Mouse (Mus musculus) E14TG2a.4 (cell line): ENCODE data around the gene Mink1.

Source experiments
- H3K27me3 ChIP-seq: 2 replicates; pipeline ENCODE4 v1.6.1; 2014; ENCODE audit warnings: low read length, control low read depth; ENCODE audit not compliant: insufficient read depth
- H3K36me3 ChIP-seq: 2 replicates; pipeline ENCODE4 v1.6.1; 2014; ENCODE audit warnings: low read length, control low read depth; ENCODE audit not compliant: insufficient read depth
- H3K4me1 ChIP-seq: replicated peaks from 2 replicates; pipeline ENCODE4 v1.6.1; 2014; ENCODE audit warnings: low read depth, low read length, control low read depth
- H3K4me3 ChIP-seq: replicated peaks from 2 replicates; pipeline ENCODE4 v1.5.1; 2014; ENCODE audit warnings: mild to moderate bottlenecking, low read length
- H3K9me3 ChIP-seq: 2 replicates; pipeline ENCODE4 v1.6.1; 2014; ENCODE audit warnings: low read length, control low read depth
- CTCF ChIP-seq: conservative IDR thresholded peaks from 2 replicates; pipeline ENCODE4 v1.5.1; 2014; ENCODE audit warnings: low read length
- NANOG ChIP-seq: IDR thresholded peaks from 2 replicates; pipeline ENCODE4 v1.6.1; 2014; ENCODE audit warnings: borderline replicate concordance, low read length, mixed read lengths
- POU5F1 ChIP-seq: IDR thresholded peaks from 2 replicates; pipeline ENCODE4 v1.6.1; 2014; ENCODE audit warnings: low read length, borderline replicate concordance

The Mink1 gene

DNA sequence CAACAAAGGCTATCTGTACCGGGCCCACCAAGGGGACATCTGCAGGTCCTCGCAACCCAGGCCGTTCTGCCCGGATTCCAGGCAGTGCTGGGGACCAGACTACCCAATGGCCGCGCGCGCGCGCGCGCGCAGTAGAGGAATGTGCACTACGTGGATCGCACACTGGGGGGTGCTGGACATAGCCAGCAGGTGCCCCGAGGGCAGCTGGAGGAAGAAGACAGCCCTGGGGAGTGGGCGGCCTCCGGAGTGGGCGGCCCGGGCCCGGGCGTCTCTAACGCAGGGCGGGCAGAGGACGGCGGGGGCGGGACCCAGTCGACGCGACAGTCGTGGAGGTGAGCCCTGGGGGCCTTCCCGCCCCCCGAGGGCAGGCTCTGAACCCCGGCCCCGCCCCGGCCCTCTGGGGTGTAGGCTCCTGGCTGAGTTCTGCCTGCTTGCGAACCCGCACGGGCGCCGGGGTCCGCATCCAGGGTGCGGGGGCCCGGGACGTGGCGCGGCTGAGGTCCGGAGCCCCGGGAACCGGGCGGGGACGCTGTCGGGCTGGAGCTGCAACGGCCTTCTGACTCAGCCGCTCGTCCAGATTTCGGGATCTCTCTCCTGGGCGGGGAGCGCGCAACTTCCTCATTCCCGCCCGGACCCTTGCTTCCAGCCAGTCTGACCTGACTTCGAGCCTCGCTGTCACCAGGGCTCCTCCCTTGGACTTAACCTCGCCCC lies 22.6 kb upstream of the Mink1 start, which contains the start of gene Pld2:
Pld2 (plus strand) TSS at position 188 of the 711 bp plus-strand sequence.
- Histone ChIP-seq H3K36me3 (no peaks in the 10 kb centered on the region), H3K4me3 (peak within 1 kb of the TSS; percentile 87), H3K4me1 (peaks cover 14% of the 10 kb centered on the region), H3K27me3 (peaks cover 56% of the 10 kb centered on the region), H3K9me3 (no peaks in the 10 kb centered on the region)
- TF ChIP-seq CTCF (no peak; the same call in 1 of the 2 replicates), NANOG (no peak), POU5F1 (no peak)

DNA sequence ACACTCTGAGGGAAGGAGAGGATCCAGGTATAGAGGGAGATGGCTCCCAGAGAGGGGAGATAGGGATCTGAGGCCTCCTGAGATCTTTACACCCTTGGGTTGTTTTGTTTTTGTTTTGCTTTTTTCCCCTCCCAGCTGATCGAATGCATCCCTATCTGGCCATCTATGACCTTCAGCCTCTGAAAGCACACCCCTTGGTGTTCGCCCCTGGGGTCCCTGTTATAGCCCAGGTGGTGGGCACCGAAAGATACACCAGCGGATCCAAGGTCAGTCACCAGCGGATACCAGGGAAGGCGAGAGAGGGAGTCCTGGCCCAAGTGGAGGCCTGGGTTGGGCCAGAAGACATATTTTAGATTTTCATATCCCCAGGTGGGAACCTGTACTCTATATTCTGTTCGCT lies 21.8 kb upstream of the Mink1 start:
- no peak for TF ChIP-seq NANOG
- TF ChIP-seq POU5F1, result no peak
- TF ChIP-seq CTCF, result no peak

DNA sequence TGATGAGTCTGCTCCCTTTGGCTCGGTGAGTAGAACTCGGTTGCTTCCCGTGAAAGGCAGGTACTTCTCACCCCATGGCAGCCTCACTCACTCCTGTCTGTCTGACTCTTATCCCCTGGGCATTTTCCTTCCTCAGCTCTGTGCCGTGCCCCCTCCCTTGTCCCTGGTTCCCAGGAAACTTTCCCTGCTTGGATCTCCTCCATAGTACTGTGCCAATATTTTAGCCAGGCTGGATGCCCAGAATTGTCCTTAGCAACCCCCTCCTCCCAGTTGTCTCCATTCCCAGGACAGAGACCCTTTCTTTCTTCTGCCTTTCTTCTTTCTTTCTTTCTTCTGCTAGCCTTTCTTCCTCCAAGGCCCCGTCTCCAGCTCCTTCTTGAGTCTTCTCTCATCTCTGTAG lies 21.3 kb upstream of the Mink1 start:
- H3K36me3 ChIP-seq, result no peaks in the 10 kb centered on the region
- no peaks in the 10 kb centered on the region for H3K9me3 ChIP-seq
- no peak for TF ChIP-seq CTCF
- TF ChIP-seq POU5F1, result no peak
- TF ChIP-seq NANOG, result no peak
- H3K27me3 ChIP-seq, result peaks cover 56% of the 10 kb centered on the region
- peaks cover 14% of the 10 kb centered on the region for H3K4me1 ChIP-seq
- no peak overlapping the region for H3K4me3 ChIP-seq

More for the DNA sequence above, 21.8 kb upstream of the Mink1 start:
- Histone ChIP-seq H3K27me3 (peaks cover 56% of the 10 kb centered on the region), H3K9me3 (no peaks in the 10 kb centered on the region), H3K4me3 (peak overlapping the region; percentile 87), H3K4me1 (peaks cover 14% of the 10 kb centered on the region), H3K36me3 (no peaks in the 10 kb centered on the region)

DNA sequence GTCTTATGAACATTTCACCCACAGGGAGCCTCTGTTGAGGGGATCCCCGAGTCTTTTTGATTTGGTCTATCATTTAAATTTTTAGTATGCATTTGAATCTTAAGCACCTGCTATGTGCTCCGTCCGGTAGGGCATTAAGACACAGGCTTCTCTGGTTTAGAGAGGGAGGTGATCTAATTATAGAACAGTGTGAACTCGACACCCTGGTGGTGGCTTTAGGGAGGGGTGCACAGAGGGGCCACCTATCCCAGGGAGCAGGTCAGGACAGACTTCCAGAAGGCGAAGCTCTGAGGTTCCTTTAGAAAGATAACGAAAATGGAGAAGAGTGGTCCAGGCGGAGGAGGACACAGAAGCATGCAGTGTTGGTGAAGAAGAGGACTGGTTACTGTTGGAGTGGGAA lies 18.2 kb upstream of the Mink1 start:
- TF ChIP-seq NANOG (no peak), CTCF (no peak), POU5F1 (no peak)
- H3K9me3 ChIP-seq, result no peaks in the 10 kb centered on the region
- H3K4me1 ChIP-seq, result peaks cover 21% of the 10 kb centered on the region
- H3K27me3 ChIP-seq, result peaks cover 41% of the 10 kb centered on the region
- H3K36me3 ChIP-seq, result no peaks in the 10 kb centered on the region
- H3K4me3 ChIP-seq, result no peak overlapping the region

DNA sequence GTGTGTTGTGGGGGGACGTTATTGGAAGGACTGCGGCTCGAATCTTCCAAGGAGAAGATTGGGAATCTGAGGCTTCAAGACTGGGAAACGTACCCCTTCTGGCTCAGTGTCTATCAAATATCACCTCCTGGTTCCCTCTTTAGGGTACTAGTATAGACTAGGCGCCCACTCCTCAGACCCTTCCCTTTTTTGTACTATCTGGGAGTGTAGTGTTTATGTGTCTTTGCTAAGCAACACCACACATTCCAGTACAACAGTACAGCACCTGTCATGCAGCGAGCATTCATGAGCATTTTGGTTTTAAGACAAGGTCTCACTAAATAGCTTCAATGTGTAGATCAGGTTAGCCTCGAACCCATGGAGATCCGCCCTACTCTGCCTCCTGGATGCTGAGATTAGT lies 11.2 kb upstream of the Mink1 start:
- peaks cover 38% of the 10 kb centered on the region for H3K4me1 ChIP-seq
- no peaks in the 10 kb centered on the region for H3K9me3 ChIP-seq
- H3K27me3 ChIP-seq, result peaks cover 38% of the 10 kb centered on the region
- H3K36me3 ChIP-seq, result no peaks in the 10 kb centered on the region
- TF ChIP-seq NANOG, result no peak
- no peak for TF ChIP-seq CTCF
- TF ChIP-seq POU5F1, result no peak
- H3K4me3 ChIP-seq, result no peak overlapping the region

DNA sequence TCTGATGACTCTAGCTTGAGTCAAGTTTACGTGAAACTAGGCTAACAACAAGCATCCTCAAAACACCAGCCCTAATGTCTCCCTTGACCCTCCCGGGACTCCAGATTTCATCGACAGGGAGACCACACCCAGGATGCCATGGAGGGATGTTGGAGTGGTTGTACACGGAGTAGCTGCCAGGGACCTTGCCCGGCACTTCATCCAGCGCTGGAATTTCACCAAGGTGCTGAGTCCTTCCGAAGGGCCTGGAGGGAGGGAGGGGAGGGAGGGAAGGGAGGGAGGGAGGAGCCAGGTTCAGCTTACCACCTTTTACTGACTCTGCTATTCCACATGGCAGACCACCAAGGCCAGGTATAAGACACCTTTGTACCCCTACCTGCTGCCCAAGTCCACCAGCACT lies 8.7 kb upstream of the Mink1 start:
- H3K4me1 ChIP-seq, result peaks cover 30% of the 10 kb centered on the region

DNA sequence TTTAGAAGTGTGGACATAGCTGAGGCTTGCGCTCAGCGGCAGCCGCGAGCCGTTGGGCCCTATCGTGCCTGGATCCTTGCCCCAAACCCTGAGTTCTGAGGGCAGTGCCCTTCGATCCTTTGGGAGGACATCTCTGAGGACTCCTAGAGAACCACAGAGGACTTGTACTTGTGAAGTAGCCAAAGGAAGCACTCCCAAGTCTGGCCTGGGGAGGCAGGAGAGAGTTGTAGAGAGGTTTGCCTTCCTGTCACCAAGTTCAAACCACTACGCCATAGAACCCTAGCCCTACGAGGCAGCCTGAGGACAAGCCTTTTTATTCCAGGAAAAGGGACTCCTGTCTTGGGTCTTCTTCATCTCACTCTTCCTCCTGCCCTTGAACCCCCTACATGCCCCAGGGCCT lies 5.1 kb upstream of the Mink1 start:
- Histone ChIP-seq H3K36me3 (no peaks in the 10 kb centered on the region), H3K4me1 (peaks cover 38% of the 10 kb centered on the region), H3K27me3 (peaks cover 27% of the 10 kb centered on the region), H3K9me3 (no peaks in the 10 kb centered on the region), H3K4me3 (no peak overlapping the region)
- TF ChIP-seq NANOG (no peak), CTCF (peak; percentile 27), POU5F1 (no peak)

More for the DNA sequence above, 8.7 kb upstream of the Mink1 start:
- Histone ChIP-seq H3K9me3 (no peaks in the 10 kb centered on the region), H3K36me3 (no peaks in the 10 kb centered on the region), H3K27me3 (peaks cover 38% of the 10 kb centered on the region), H3K4me3 (no peak overlapping the region)
- TF ChIP-seq NANOG (no peak), POU5F1 (no peak), CTCF (no peak)

DNA sequence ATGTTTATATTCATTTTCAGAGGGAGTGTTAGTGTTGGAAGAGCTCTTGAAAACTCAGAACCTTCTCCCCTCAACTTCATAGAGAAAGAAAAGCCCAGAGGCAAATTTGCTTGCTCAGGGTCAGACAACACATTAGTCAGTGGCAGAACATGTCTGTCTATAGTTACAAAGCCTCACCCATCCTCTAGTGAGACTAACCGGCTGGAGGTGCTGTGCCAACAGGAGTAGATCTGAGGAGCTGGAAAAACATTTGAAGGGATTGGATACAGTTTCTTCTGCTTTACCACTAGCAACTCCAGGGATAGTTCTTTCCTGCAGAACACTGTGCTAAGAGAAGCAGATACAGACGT lies 769 bp upstream of the Mink1 start:
- TF ChIP-seq CTCF (no peak), POU5F1 (no peak), NANOG (no peak)
- H3K9me3 ChIP-seq, result no peaks in the 10 kb centered on the region
- peaks cover 4% of the 10 kb centered on the region for H3K36me3 ChIP-seq
- peak overlapping the region; percentile 93 for H3K4me3 ChIP-seq
- 0 out of 2 replicates have a peak, but pooled peaks cover 3% of the 10 kb centered on the region for H3K27me3 ChIP-seq
- peaks cover 30% of the 10 kb centered on the region for H3K4me1 ChIP-seq
